Comparison of ENCODE assay signal across 9 mouse cellular contexts in the genomic region with DNA sequence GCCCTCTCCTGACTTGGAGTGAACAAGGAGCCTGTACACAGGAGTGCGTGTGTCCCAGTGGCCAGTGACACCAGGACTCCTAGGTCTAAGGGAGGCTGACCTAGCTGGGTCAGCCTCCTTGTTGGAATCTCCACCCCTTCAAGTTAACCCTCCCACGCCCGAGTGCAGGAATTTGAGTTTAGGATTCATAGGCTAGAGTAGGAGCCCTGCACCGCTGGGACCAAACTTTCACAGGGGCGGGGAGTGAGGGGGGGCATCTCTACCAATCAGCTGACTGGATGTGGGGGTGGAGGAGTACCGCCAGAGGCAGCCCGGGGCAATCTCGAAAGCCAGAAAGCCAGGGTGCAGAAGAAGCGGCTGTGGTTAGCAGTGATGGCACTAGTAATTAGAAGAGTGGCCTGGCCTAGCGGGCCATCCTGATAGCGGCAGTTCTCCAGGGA. TPM values are rescaled to one million over a fixed set of nuclear protein-coding genes. Genes with fewer than 3 reads are reported as not detected.
DNase-seq lines count a peak whose midpoint lies in the region; ATAC-seq lines count a peak whose summit lies in the region.
"Had no signal": no experiment of that assay in that cellular context is flagged by ENCODE, and none has a peak within 500 bp of the region (broad histone marks: within the 10 kb centered on the region; RNA-seq: fewer than 3 reads in every experiment).

A gene (minus strand): TSS at position 63 of the 440 bp plus-strand sequence.

- ATAC-seq in embryonic facial prominence, embryonic 14.5 days (ENCODE audit: low read depth) = no peak
- no peak for ATAC-seq in hindbrain, embryonic 15.5 days (ENCODE audit: low FRiP score, low read depth)
- ATAC-seq in liver, embryonic 13.5 days (ENCODE audit: low read depth) = peak; percentile 11; the same call in 1 of the 2 replicates
- ATAC-seq in neural tube, embryonic 14.5 days (ENCODE audit: low read depth) = no peak

- peaks cover 15% of the 10 kb centered on the region for H3K4me1 ChIP-seq in embryonic facial prominence, embryonic 14.5 days (ENCODE audit: control insufficient read depth, insufficient read depth, low read length)
- peaks cover 22% of the 10 kb centered on the region for H3K4me1 ChIP-seq in hindbrain, embryonic 15.5 days (replicated peaks)
- peaks cover 69% of the 10 kb centered on the region for H3K4me1 ChIP-seq in liver, embryonic 13.5 days (replicated peaks)
- peaks cover 14% of the 10 kb centered on the region; the same call in 1 of the 2 replicates for H3K4me1 ChIP-seq in neural tube, embryonic 14.5 days (ENCODE audit: control insufficient read depth, insufficient read depth, low read length)

- no peak within 1 kb of the TSS for H3K27ac ChIP-seq in embryonic facial prominence, embryonic 14.5 days (replicated peaks; ENCODE audit: low read depth, low read length)
- no peak within 1 kb of the TSS for H3K27ac ChIP-seq in hindbrain, embryonic 15.5 days (replicated peaks)
- H3K27ac ChIP-seq in liver, embryonic 13.5 days = no peak within 1 kb of the TSS
- H3K27ac ChIP-seq in neural tube, embryonic 14.5 days (ENCODE audit: low read depth, low read length) = no peak within 1 kb of the TSS

- H3K4me3 ChIP-seq in embryonic facial prominence, embryonic 14.5 days (ENCODE audit: low read depth, low read length) = peak within 1 kb of the TSS; percentile 32
- peak within 1 kb of the TSS; percentile 27 for H3K4me3 ChIP-seq in hindbrain, embryonic 15.5 days
- H3K4me3 ChIP-seq in liver, embryonic 13.5 days (replicated peaks) = peak within 1 kb of the TSS; percentile 44
- H3K4me3 ChIP-seq in neural tube, embryonic 14.5 days (ENCODE audit: low read depth, low read length) = peak within 1 kb of the TSS; percentile 10

- peaks cover 19% of the 10 kb centered on the region for H3K36me3 ChIP-seq in embryonic facial prominence, embryonic 14.5 days (ENCODE audit: control insufficient read depth, insufficient read depth, low read length)
- H3K36me3 ChIP-seq in hindbrain, embryonic 15.5 days = peaks cover 6% of the 10 kb centered on the region
- H3K36me3 ChIP-seq in liver, embryonic 13.5 days = peaks cover 25% of the 10 kb centered on the region
- H3K36me3 ChIP-seq in neural tube, embryonic 14.5 days (ENCODE audit: control insufficient read depth, insufficient read depth, low read length) = peaks cover 4% of the 10 kb centered on the region; the same call in 1 of the 2 replicates

- H3K4me2 ChIP-seq in embryonic facial prominence, embryonic 14.5 days (ENCODE audit: low read depth, low read length) = peak within 1 kb of the TSS; percentile 54
- peak within 1 kb of the TSS; percentile 49 for H3K4me2 ChIP-seq in hindbrain, embryonic 15.5 days
- H3K4me2 ChIP-seq in liver, embryonic 13.5 days = peak within 1 kb of the TSS; percentile 71
- H3K4me2 ChIP-seq in neural tube, embryonic 14.5 days (ENCODE audit: low read depth, low read length) = peak within 1 kb of the TSS; percentile 38; the same call in 1 of the 2 replicates

- peaks cover 29% of the 10 kb centered on the region for H3K27me3 ChIP-seq in embryonic facial prominence, embryonic 14.5 days (replicated peaks; ENCODE audit: control insufficient read depth, insufficient read depth, low read length)
- H3K27me3 ChIP-seq in hindbrain, embryonic 15.5 days = peaks cover 37% of the 10 kb centered on the region
- peaks cover 38% of the 10 kb centered on the region for H3K27me3 ChIP-seq in liver, embryonic 13.5 days
- H3K27me3 ChIP-seq in neural tube, embryonic 14.5 days (ENCODE audit: control insufficient read depth, insufficient read depth, low read length) = peaks cover 24% of the 10 kb centered on the region
- H3K27me3 ChIP-seq: CH12.LX had no signal

- WGBS in embryonic facial prominence, embryonic 14.5 days = 13% methylated on average over 11 of the region's 11 CpGs
- WGBS in hindbrain, embryonic 15.5 days = 14% methylated on average over 11 of the region's 11 CpGs
- WGBS in liver, embryonic 13.5 days (ENCODE audit: insufficient replicate concordance) = 16% methylated on average over 11 of the region's 11 CpGs
- WGBS in neural tube, embryonic 14.5 days = 13% methylated on average over 11 of the region's 11 CpGs

- 0 out of 2 replicates have a peak within 1 kb of the TSS, but pooled peaks have one; percentile 38 for H3K9ac ChIP-seq in embryonic facial prominence, embryonic 14.5 days (ENCODE audit: low read depth, low read length)
- H3K9ac ChIP-seq in hindbrain, embryonic 15.5 days = 0 out of 2 replicates have a peak within 1 kb of the TSS, but pooled peaks have one; percentile 9
- peak within 1 kb of the TSS; percentile 23 for H3K9ac ChIP-seq in liver, embryonic 13.5 days
- 0 out of 2 replicates have a peak within 1 kb of the TSS, but pooled peaks have one; percentile 8 for H3K9ac ChIP-seq in neural tube, embryonic 14.5 days (replicated peaks; ENCODE audit: low read depth, low read length)

- H3K9me3 ChIP-seq in embryonic facial prominence, embryonic 14.5 days (ENCODE audit: control insufficient read depth, low read length) = no peaks in the 10 kb centered on the region
- H3K9me3 ChIP-seq in hindbrain, embryonic 15.5 days = no peaks in the 10 kb centered on the region
- H3K9me3 ChIP-seq in liver, embryonic 13.5 days (replicated peaks) = no peaks in the 10 kb centered on the region
- no peaks in the 10 kb centered on the region for H3K9me3 ChIP-seq in neural tube, embryonic 14.5 days (ENCODE audit: control insufficient read depth, low read length)

- peak; percentile 45 for DNase-seq in gastrocnemius, adult 18-20 months (ENCODE audit: low spot score)
- no peak for DNase-seq in gastrocnemius, adult 8-10 months (ENCODE audit: low spot score in 2 of 2)
- DNase-seq in embryonic facial prominence, embryonic 14.5 days (ENCODE audit: low spot score) = no peak
- DNase-seq in liver, embryonic 13.5 days = no peak
- no peak for DNase-seq in right cerebral cortex, postnatal 4 days
- DNase-seq in cerebellum, adult 8-10 months = no peak

RNA-seq across cellular contexts. Expression of the gene that starts here (rescaled TPM):
- total RNA-seq in gastrocnemius, adult 18-20 months (2021) = under 1 TPM; 0.59 to 0.90 TPM
- under 1 TPM; 0.19 to 0.81 (median 0.25) TPM for total RNA-seq in gastrocnemius, adult 8-10 months (2022)
- 0.14 and 0.21 TPM in 2 replicates for polyA plus RNA-seq in embryonic facial prominence, embryonic 14.5 days (2014; fragmentation: Nextera tagmentation; extraction: Ambion mirVana)
- 0.09 and 0.12 TPM in 2 replicates for polyA plus RNA-seq in hindbrain, embryonic 15.5 days (2015; fragmentation: Nextera tagmentation; extraction: Ambion mirVana)
- 0.13 TPM in 1 of 2 replicates, not detected in the other for polyA plus RNA-seq in liver, embryonic 13.5 days (2015; fragmentation: Nextera tagmentation; extraction: Ambion mirVana)
- 0.31 TPM in 1 of 2 replicates, not detected in the other for polyA plus RNA-seq in neural tube, embryonic 14.5 days (2014; fragmentation: Nextera tagmentation; extraction: Ambion mirVana)
- total RNA-seq: CH12.LX had no signal

Comparison
In these comparisons a context has a peak if more than half of its experiments do, and no peak if none do; other contexts are left out.
1. Peak in DNase-seq in gastrocnemius, adult 18-20 months; RNA of the gene not detected or under 1 TPM.
2. Peak in ATAC-seq, H3K4me3 ChIP-seq, H3K9ac ChIP-seq and H3K4me2 ChIP-seq in liver, embryonic 13.5 days; RNA of the gene not detected or under 1 TPM.